Mouse (Mus musculus) testis, adult 2 months (tissue): ENCODE measurements around the gene Eva1c.

ENCODE experiments used
- CTCF ChIP-seq: fragments of 200-500 bp; IDR thresholded peaks from 2 replicates; pipeline ENCODE4 v1.5.1; 2012; ENCODE audit warnings: low read depth, mild to moderate bottlenecking, inconsistent platforms, low read length, moderate library complexity; ENCODE audit not compliant: control insufficient read depth, insufficient read depth, insufficient replicate concordance
- POLR2A ChIP-seq: fragments of 200-500 bp; IDR thresholded peaks from 2 replicates; pipeline ENCODE4 v1.6.1; 2012; ENCODE audit warnings: low read depth, mild to moderate bottlenecking, inconsistent platforms, low read length, moderate library complexity; ENCODE audit not compliant: control insufficient read depth

DNA sequence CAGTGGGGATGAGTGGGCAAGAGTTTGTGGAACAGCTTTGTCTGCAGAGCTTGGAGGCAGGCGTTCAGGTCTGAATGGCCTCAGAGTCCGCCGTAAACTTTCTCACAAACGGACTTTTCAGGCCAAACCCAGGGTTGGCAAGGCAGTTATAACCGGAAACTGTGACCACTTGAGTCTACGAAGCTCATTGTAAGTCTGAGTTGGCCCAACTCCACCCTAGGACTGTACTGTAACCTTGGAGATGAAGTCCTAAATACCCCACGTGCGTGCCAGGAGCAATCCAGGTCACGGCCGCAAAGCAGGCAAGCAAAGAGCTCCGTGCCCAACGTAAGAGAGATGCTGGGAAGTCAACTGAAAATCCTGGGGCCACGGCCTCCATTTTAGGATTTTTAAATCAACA is 85.2 kb downstream of the Eva1c start:
- TF ChIP-seq CTCF (no peak), POLR2A (no peak)
